Mouse (Mus musculus) right cerebral cortex, postnatal 4 days (tissue): ENCODE results near the gene Ddx39.

Experiments used
- DNase-seq: peaks from one replicate; pipeline ENCODE4 v3.0.0-alpha.2; 2022

Gene Ddx39

GRCm38 (mm10) chr8:83715031-83715690 lies at the start of gene Ddx39:
TSS of gene Ddx39 (plus strand) at chr8:83715177.
- peak; percentile 91 for DNase-seq

- DNase-seq, result no peak
Measured at GRCm38 (mm10) chr8:83665969-83666865, 48.8 kb upstream of the Ddx39 start, which contains the start of gene Ptger1. TSS of gene Ptger1 (plus strand) at chr8:83666678.

GRCm38 (mm10) chr8:83666866-83667234 lies 48.1 kb upstream of the Ddx39 start:
- no peak for DNase-seq

- no peak for DNase-seq
Measured at GRCm38 (mm10) chr8:83667526-83667925, 47.5 kb upstream of the Ddx39 start.

- DNase-seq, result peak; percentile 85
Measured at GRCm38 (mm10) chr8:83668010-83668916, 46.7 kb upstream of the Ddx39 start.

- no peak for DNase-seq
Measured at GRCm38 (mm10) chr8:83669013-83669412, 46.0 kb upstream of the Ddx39 start.

- no peak for DNase-seq
Measured at GRCm38 (mm10) chr8:83672936-83673335, 42.0 kb upstream of the Ddx39 start.

GRCm38 (mm10) chr8:83674497-83674896 lies 40.5 kb upstream of the Ddx39 start:
- DNase-seq, result no peak

- DNase-seq, result no peak
Measured at GRCm38 (mm10) chr8:83679866-83680265, 35.1 kb upstream of the Ddx39 start.

- DNase-seq, result no peak
Measured at GRCm38 (mm10) chr8:83680603-83681002, 34.4 kb upstream of the Ddx39 start.

- no peak for DNase-seq
Measured at GRCm38 (mm10) chr8:83681099-83681498, 33.9 kb upstream of the Ddx39 start.

- no peak for DNase-seq
Measured at GRCm38 (mm10) chr8:83684517-83684916, 30.5 kb upstream of the Ddx39 start.

- DNase-seq, result no peak
Measured at GRCm38 (mm10) chr8:83689264-83689663, 25.7 kb upstream of the Ddx39 start.

GRCm38 (mm10) chr8:83693609-83694236 lies 21.3 kb upstream of the Ddx39 start:
- no peak for DNase-seq

- no peak for DNase-seq
Measured at GRCm38 (mm10) chr8:83694369-83695160, 20.4 kb upstream of the Ddx39 start.

GRCm38 (mm10) chr8:83695351-83696106 lies 19.4 kb upstream of the Ddx39 start:
- no peak for DNase-seq

- no peak for DNase-seq
Measured at GRCm38 (mm10) chr8:83697374-83698220, 17.4 kb upstream of the Ddx39 start.

GRCm38 (mm10) chr8:83698291-83698660 lies 16.7 kb upstream of the Ddx39 start:
- DNase-seq, result peak; percentile 40

- DNase-seq, result peak; percentile 71
Measured at GRCm38 (mm10) chr8:83698661-83699453, 16.1 kb upstream of the Ddx39 start, which contains the start of gene Pkn1. TSS of gene Pkn1 (minus strand) at chr8:83699179.
